Mouse (Mus musculus): ENCODE data around the gene Treml1.

DNA sequence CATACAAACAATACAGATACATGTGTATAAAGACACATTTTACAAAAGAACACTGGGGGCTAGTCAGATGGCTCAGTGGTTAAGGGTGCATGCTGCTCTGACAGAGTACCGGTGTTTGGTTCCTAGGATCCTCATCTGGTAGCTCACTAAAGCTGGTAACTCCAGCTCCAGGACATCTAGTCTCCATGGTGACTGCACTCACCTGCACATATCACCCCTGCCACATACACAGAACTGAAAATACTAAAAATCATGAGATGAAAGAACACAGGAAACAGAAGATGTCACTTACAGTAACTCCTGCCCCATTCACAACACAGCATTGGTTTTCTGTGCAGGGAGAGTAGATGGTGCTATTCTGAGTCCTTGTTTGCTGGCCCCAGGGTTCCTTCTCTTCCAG lies 41.0 kb upstream of the Treml1 start:
- TF ChIP-seq CTCF (IDR thresholded peaks at IDR 0.05; ENCODE audit: low read depth) (no peak), EP300 (IDR thresholded peaks at IDR 0.05; ENCODE audit: low read depth) (no peak)
